Mouse (Mus musculus): Measurements from ENCODE around the gene Prkch. TPM values are rescaled to one million over a fixed set of nuclear protein-coding genes. Genes with fewer than 3 reads are reported as not detected.

Gene Prkch
- polyA plus RNA-seq, 1 experiment: 3.2 TPM

GRCm38 (mm10) chr12:73813016-73813900 lies 228.7 kb downstream of the Prkch start:
- Histone ChIP-seq H3K4me1 (ENCODE audit: control insufficient read depth, insufficient read depth, low read length) (no peaks in the 10 kb centered on the region), H3K4me3 (replicated peaks; ENCODE audit: insufficient read depth, low read depth, low read length) (no peak overlapping the region), H3K27me3 (ENCODE audit: control insufficient read depth, insufficient read depth, low read length) (no peaks in the 10 kb centered on the region), H3K27ac (ENCODE audit: insufficient read depth, low read length) (no peak overlapping the region)
- no peak for TF ChIP-seq CTCF (IDR thresholded peaks at IDR 0.05; ENCODE audit: borderline replicate concordance, insufficient read depth, low read depth, low read length)
- no peak for TF ChIP-seq POLR2A (IDR thresholded peaks at IDR 0.05; ENCODE audit: borderline replicate concordance, insufficient read depth, low read length)
- 77% methylated on average over 11 of the region's 11 CpGs for WGBS
- no peak for DNase-seq

GRCm38 (mm10) chr12:73814056-73814735 lies 229.6 kb downstream of the Prkch start:
- WGBS: 92% methylated on average over 5 of the region's 5 CpGs
- DNase-seq: no peak
- TF ChIP-seq CTCF (IDR thresholded peaks at IDR 0.05; ENCODE audit: borderline replicate concordance, insufficient read depth, low read depth, low read length): no peak
- no peak for TF ChIP-seq POLR2A (IDR thresholded peaks at IDR 0.05; ENCODE audit: borderline replicate concordance, insufficient read depth, low read length)
- H3K27ac ChIP-seq (ENCODE audit: insufficient read depth, low read length): no peak overlapping the region
- no peak overlapping the region for H3K4me3 ChIP-seq (replicated peaks; ENCODE audit: insufficient read depth, low read depth, low read length)
- H3K4me1 ChIP-seq (ENCODE audit: control insufficient read depth, insufficient read depth, low read length): no peaks in the 10 kb centered on the region
- no peaks in the 10 kb centered on the region for H3K27me3 ChIP-seq (ENCODE audit: control insufficient read depth, insufficient read depth, low read length)

- Histone ChIP-seq H3K27ac (ENCODE audit: insufficient read depth, low read length) (no peak overlapping the region), H3K4me3 (replicated peaks; ENCODE audit: insufficient read depth, low read depth, low read length) (no peak overlapping the region), H3K27me3 (ENCODE audit: control insufficient read depth, insufficient read depth, low read length) (no peaks in the 10 kb centered on the region), H3K4me1 (ENCODE audit: control insufficient read depth, insufficient read depth, low read length) (no peaks in the 10 kb centered on the region; the same call in 1 of the 2 replicates)
- 76% methylated on average over 2 of the region's 2 CpGs for WGBS
- no peak for DNase-seq
- TF ChIP-seq CTCF (IDR thresholded peaks at IDR 0.05; ENCODE audit: borderline replicate concordance, insufficient read depth, low read depth, low read length) (no peak), POLR2A (IDR thresholded peaks at IDR 0.05; ENCODE audit: borderline replicate concordance, insufficient read depth, low read length) (no peak)
Observed at GRCm38 (mm10) chr12:73814897-73815296, 230.3 kb downstream of the Prkch start.

GRCm38 (mm10) chr12:73815463-73815862 lies 230.9 kb downstream of the Prkch start:
- H3K27ac ChIP-seq (ENCODE audit: insufficient read depth, low read length): no peak overlapping the region

GRCm38 (mm10) chr12:73815892-73816291 lies 231.3 kb downstream of the Prkch start:
- H3K27ac ChIP-seq (ENCODE audit: insufficient read depth, low read length): no peak overlapping the region
- no peaks in the 10 kb centered on the region; the same call in 1 of the 2 replicates for H3K4me1 ChIP-seq (ENCODE audit: control insufficient read depth, insufficient read depth, low read length)
- no peak overlapping the region for H3K4me3 ChIP-seq (replicated peaks; ENCODE audit: insufficient read depth, low read depth, low read length)
- no peaks in the 10 kb centered on the region for H3K27me3 ChIP-seq (ENCODE audit: control insufficient read depth, insufficient read depth, low read length)
- 72% methylated on average over 2 of the region's 2 CpGs for WGBS
- no peak for TF ChIP-seq CTCF (IDR thresholded peaks at IDR 0.05; ENCODE audit: borderline replicate concordance, insufficient read depth, low read depth, low read length)
- no peak for TF ChIP-seq POLR2A (IDR thresholded peaks at IDR 0.05; ENCODE audit: borderline replicate concordance, insufficient read depth, low read length)
- DNase-seq: no peak

More at GRCm38 (mm10) chr12:73815463-73815862, 230.9 kb downstream of the Prkch start:
- Histone ChIP-seq H3K4me3 (replicated peaks; ENCODE audit: insufficient read depth, low read depth, low read length) (no peak overlapping the region), H3K27me3 (ENCODE audit: control insufficient read depth, insufficient read depth, low read length) (no peaks in the 10 kb centered on the region), H3K4me1 (ENCODE audit: control insufficient read depth, insufficient read depth, low read length) (no peaks in the 10 kb centered on the region; the same call in 1 of the 2 replicates)
- no peak for DNase-seq
- WGBS: 76% methylated on average over 4 of the region's 4 CpGs
- TF ChIP-seq CTCF (IDR thresholded peaks at IDR 0.05; ENCODE audit: borderline replicate concordance, insufficient read depth, low read depth, low read length) (no peak), POLR2A (IDR thresholded peaks at IDR 0.05; ENCODE audit: borderline replicate concordance, insufficient read depth, low read length) (no peak)

- WGBS: 85% methylated on average over 1 of the region's 1 CpGs
- no peak for TF ChIP-seq POLR2A (IDR thresholded peaks at IDR 0.05; ENCODE audit: borderline replicate concordance, insufficient read depth, low read length)
- no peak for TF ChIP-seq CTCF (IDR thresholded peaks at IDR 0.05; ENCODE audit: borderline replicate concordance, insufficient read depth, low read depth, low read length)
- no peak overlapping the region for H3K4me3 ChIP-seq (replicated peaks; ENCODE audit: insufficient read depth, low read depth, low read length)
- no peak overlapping the region for H3K27ac ChIP-seq (ENCODE audit: insufficient read depth, low read length)
- no peaks in the 10 kb centered on the region; the same call in 1 of the 2 replicates for H3K27me3 ChIP-seq (ENCODE audit: control insufficient read depth, insufficient read depth, low read length)
- no peaks in the 10 kb centered on the region; the same call in 1 of the 2 replicates for H3K4me1 ChIP-seq (ENCODE audit: control insufficient read depth, insufficient read depth, low read length)
- DNase-seq: no peak
Observed at GRCm38 (mm10) chr12:73816866-73817265, 232.3 kb downstream of the Prkch start.

- H3K27me3 ChIP-seq (ENCODE audit: control insufficient read depth, insufficient read depth, low read length): no peaks in the 10 kb centered on the region; the same call in 1 of the 2 replicates
- H3K4me3 ChIP-seq (replicated peaks; ENCODE audit: insufficient read depth, low read depth, low read length): no peak overlapping the region
- no peak for TF ChIP-seq POLR2A (IDR thresholded peaks at IDR 0.05; ENCODE audit: borderline replicate concordance, insufficient read depth, low read length)
- TF ChIP-seq CTCF (IDR thresholded peaks at IDR 0.05; ENCODE audit: borderline replicate concordance, insufficient read depth, low read depth, low read length): no peak
- DNase-seq: no peak
- H3K27ac ChIP-seq (ENCODE audit: insufficient read depth, low read length): no peak overlapping the region
- WGBS: 83% methylated on average over 1 of the region's 1 CpGs
- H3K4me1 ChIP-seq (ENCODE audit: control insufficient read depth, insufficient read depth, low read length): no peaks in the 10 kb centered on the region; the same call in 1 of the 2 replicates
Observed at GRCm38 (mm10) chr12:73818801-73819200, 234.2 kb downstream of the Prkch start.
